Mouse (Mus musculus) CH12.LX (cell line): ENCODE measurements at regions not wholly inside any gene's neighbourhood (a gene's known extent, or its start where the extent isn't known, plus 50 kb on each side); places are given as distances from the start of the nearest gene placed in this dataset.

Experiments used
- CHD2 ChIP-seq: IDR thresholded peaks from 2 replicates; pipeline ENCODE4 v1.6.1; 2011; ENCODE audit warnings: low read length, improper control_type of control experiment
- CTCF ChIP-seq, 2 experiments: IDR thresholded peaks in 1 of 2; conservative IDR thresholded peaks in 1 of 2; 2 replicates each; pipeline ENCODE4 v1.5.1; 2011 to 2012; ENCODE audit warnings: low read depth in 2 of 2, low read length in 2 of 2, improper control_type of control experiment in 1 of 2, inconsistent platforms in 1 of 2, mild to moderate bottlenecking in 1 of 2, moderate library complexity in 1 of 2
- ELF1 ChIP-seq: IDR thresholded peaks from 2 replicates; pipeline ENCODE4 v1.6.1; 2014; ENCODE audit warnings: low read depth, mild to moderate bottlenecking, inconsistent platforms, low read length, improper control_type of control experiment
- EP300 ChIP-seq: IDR thresholded peaks from 2 replicates; pipeline ENCODE4 v1.6.1; 2011; ENCODE audit warnings: low read length, improper control_type of control experiment
- IRF4 ChIP-seq: IDR thresholded peaks from 2 replicates; pipeline ENCODE4 v1.6.1; 2014; ENCODE audit warnings: low read depth, mild to moderate bottlenecking, inconsistent platforms, low read length, improper control_type of control experiment
- MAX ChIP-seq: IDR thresholded peaks from 2 replicates; pipeline ENCODE4 v1.6.1; 2011; ENCODE audit warnings: low read length, improper control_type of control experiment
- MXI1 ChIP-seq: IDR thresholded peaks from 2 replicates; pipeline ENCODE4 v1.6.1; 2011; ENCODE audit warnings: mild to moderate bottlenecking, low read depth, low read length, improper control_type of control experiment
- MYC ChIP-seq: IDR thresholded peaks from 2 replicates; pipeline ENCODE4 v1.6.1; 2011; ENCODE audit warnings: low read depth, mild to moderate bottlenecking, improper control_type of control experiment, low read length
- NRF1 ChIP-seq: IDR thresholded peaks from 2 replicates; pipeline ENCODE4 v1.6.1; 2014; ENCODE audit warnings: low read depth, mild to moderate bottlenecking, inconsistent platforms, low read length, improper control_type of control experiment, moderate library complexity
- POLR2A ChIP-seq: IDR thresholded peaks from 2 replicates; pipeline ENCODE4 v1.6.1; 2011; ENCODE audit warnings: low read depth, mild to moderate bottlenecking, improper control_type of control experiment, low read length
- RAD21 ChIP-seq: IDR thresholded peaks from 2 replicates; pipeline ENCODE4 v1.6.1; 2011; ENCODE audit warnings: low read depth, mild to moderate bottlenecking, low read length, improper control_type of control experiment, moderate library complexity
- RCOR1 ChIP-seq: conservative IDR thresholded peaks from 2 replicates; pipeline ENCODE4 v1.6.1; 2012; ENCODE audit warnings: low read depth, mild to moderate bottlenecking, inconsistent platforms, low read length, improper control_type of control experiment
- TCF12 ChIP-seq: IDR thresholded peaks from 2 replicates; pipeline ENCODE4 v1.6.1; 2014; ENCODE audit warnings: low read depth, mild to moderate bottlenecking, inconsistent platforms, low read length, improper control_type of control experiment
- ZMIZ1 ChIP-seq: IDR thresholded peaks from 2 replicates; pipeline ENCODE4 v1.6.1; 2012; ENCODE audit warnings: low read depth, mild to moderate bottlenecking, inconsistent platforms, low read length, improper control_type of control experiment

DNA sequence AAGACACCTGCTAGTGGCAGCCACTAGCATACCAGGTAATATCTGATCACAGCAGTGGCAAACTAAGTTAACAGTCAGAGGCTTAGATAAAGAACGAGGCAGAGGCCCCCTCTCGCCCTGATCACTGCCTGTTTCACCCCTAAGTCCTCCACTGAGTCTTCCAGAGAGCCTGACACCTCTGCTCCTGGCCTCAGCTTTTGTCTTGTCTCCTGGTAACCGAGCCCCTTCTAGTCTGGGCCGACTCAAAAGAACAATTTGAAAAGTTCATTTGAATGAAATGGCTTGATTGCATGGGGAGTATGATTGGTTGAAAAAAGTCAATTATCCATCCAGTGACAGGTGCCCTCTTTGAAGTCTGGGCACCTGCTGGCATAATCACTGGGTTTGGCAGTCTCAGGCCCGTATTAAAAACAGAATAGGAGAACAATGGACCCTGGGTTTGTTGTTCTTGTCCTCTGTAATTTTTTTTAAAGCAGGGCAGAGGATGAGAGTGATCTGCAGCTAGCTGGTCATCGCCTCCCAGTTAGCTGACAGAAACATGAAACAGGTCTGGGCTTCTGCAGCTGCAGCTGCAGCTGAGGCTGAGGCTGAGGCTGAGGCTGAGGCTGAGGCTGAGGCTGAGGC lies 289.8 kb upstream of the Slco3a1 start:
- no peak for TF ChIP-seq POLR2A
- TF ChIP-seq CTCF (conservative IDR thresholded peaks at IDR 0.05 in 1 of 2, IDR thresholded peaks at IDR 0.05 in 1 of 2; ENCODE audit: low read depth in 2 of 2, low read length in 2 of 2), result no peak
- no peak for TF ChIP-seq RAD21
- TF ChIP-seq EP300, result no peak
- TF ChIP-seq MXI1, result no peak
- TF ChIP-seq RCOR1, result no peak
- no peak for TF ChIP-seq CHD2
- TF ChIP-seq MYC, result no peak
- no peak for TF ChIP-seq ELF1
- no peak for TF ChIP-seq MAX
- TF ChIP-seq IRF4, result no peak
- no peak for TF ChIP-seq NRF1
- no peak for TF ChIP-seq TCF12
- TF ChIP-seq ZMIZ1, result no peak
